Mouse (Mus musculus) retina, embryonic 14.5 days (tissue): ENCODE measurements at regions not wholly inside any gene's neighbourhood (a gene's known extent, or its start where the extent isn't known, plus 50 kb on each side); places are given as distances from the start of the nearest gene placed in this dataset.

Experiments used
- DNase-seq: peaks from one replicate; pipeline ENCODE4 v3.0.0-alpha.2; 2015; ENCODE audit warnings: low spot score

DNA sequence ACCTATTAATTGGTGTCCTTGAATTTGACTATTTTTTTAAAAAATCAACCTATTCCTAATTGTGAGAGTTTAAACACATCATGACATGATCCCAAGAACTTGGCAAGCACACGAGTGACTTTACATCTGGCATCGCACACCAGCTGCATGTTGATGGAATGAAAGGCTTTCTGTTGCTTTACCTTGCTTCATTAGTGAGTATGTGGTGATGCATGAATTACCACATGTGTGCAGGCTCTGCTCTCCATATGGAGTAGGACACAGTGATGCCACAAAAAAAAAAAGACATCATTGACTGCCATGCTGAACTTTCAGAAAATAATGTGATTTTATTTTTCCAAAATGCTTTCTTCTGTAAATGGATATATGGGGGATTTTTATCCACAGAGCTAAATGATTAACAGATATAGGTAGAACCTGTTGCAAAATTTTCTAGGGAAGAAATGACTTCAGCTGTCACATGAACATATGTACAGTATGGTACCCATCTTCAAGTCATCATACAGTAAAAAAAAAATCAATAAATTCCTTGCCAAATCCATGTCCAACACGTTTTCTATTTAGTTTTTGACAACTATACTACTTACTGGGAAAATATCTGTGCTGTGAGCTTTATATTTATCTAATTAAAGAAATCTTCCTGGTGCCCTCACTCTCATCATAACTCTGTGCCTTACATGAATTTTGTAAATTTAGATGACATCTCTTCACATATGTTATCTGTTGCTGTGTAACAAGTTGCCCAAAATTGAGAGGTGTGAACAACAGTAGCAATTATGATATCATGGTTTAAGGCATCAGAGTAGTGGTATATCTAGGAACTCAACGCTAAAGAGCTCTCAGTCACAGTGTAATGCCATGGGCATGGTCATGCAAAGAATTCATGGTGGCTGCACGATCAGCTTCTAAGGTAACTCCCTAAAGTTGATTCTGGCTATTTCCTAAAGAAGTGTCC is 84.0 kb upstream of the Arrdc3 start:
- no peak for DNase-seq

DNA sequence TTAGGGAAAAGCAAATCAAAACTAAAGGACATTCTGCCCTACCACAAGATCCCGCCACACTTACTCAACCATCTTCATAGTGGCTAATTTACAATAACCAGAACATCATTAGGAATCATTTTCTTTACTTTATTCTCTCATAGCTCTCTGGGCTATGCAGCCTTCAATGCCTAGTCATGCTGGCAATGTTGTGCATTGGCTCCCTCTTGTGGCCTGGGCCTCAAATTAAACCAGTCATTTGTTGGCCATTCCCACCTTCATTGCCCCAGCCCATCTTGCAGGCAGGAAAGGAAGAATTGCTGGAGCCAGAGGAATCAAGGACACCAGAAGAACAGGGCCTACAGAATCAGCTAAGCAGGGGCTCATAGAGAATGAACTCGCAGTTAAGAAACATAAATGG is 77.0 kb upstream of the Arrdc3 start:
- peak; percentile 77 for DNase-seq

DNA sequence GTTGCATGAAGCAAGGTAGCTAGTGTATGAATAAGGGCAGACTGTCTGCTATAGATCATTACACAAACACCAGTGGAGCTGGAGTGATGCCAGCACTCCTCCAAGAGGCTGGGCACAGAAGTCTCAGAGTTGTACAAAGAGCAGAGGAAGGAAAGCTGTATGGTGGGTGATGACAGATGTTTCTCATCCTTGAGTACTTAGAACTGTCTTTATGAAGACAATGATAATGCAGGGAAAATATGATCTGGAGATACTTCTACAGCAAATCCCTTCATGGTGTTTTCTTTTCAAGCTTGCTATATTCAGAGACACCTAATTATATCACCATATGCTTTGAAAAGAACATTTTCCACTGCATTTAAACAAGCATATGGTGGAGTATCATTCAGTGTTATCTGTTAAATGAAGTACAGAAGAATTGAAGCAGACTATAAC is 56.1 kb upstream of the Arrdc3 start:
- no peak for DNase-seq
